Mouse (Mus musculus) thymus, adult 2 months (tissue): ENCODE measurements at regions not wholly inside any gene's neighbourhood (a gene's known extent, or its start where the extent isn't known, plus 50 kb on each side); places are given as distances from the start of the nearest gene placed in this dataset.

Experiments
- CTCF ChIP-seq: fragments of 200-500 bp; IDR thresholded peaks from 2 replicates; pipeline ENCODE4 v1.5.1; 2012; ENCODE audit warnings: mild to moderate bottlenecking, control low read depth, low read length, moderate library complexity, borderline replicate concordance; ENCODE audit not compliant: control insufficient read depth, poor library complexity, insufficient read depth; ENCODE audit errors: extremely low read depth
- POLR2A ChIP-seq: fragments of 200-500 bp; IDR thresholded peaks from 2 replicates; pipeline ENCODE4 v1.6.1; 2012; ENCODE audit warnings: mild to moderate bottlenecking, low read length, control low read depth, moderate library complexity; ENCODE audit not compliant: control insufficient read depth, poor library complexity, insufficient read depth; ENCODE audit errors: extremely low read depth

DNA sequence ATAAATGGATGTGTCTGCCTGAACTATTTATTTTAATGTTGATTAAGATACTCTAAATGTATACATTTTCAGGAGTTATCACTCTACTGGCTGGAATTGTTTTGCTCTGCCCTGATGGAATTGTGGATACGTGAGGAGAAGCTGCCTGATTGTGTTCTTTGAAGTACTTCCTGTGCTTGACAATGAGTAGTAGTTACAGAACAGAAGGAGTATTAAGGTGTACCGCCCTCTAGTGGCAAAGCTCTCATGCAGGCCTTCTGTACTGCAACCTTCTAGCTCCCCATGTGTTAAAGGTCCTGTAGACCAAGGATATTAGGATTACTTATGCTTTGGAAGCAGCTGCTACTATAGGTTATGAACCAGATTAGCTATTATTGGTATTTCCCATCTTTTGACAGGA is 530.4 kb upstream of the Cntn5 start:
- TF ChIP-seq CTCF (no peak), POLR2A (no peak)
